Mouse (Mus musculus): ENCODE results near the gene Astn2. TPM values are rescaled to one million over a fixed set of nuclear protein-coding genes. Genes with fewer than 3 reads are reported as not detected.

The Astn2 gene
- polyA plus RNA-seq, 1 experiment: not detected

GRCm38 (mm10) chr4:66401186-66401681 is 3.2 kb downstream of the Astn2 start:
- Histone ChIP-seq H3K27ac (ENCODE audit: insufficient read depth, low read depth, low read length) (no peak overlapping the region), H3K4me3 (ENCODE audit: insufficient read depth, low read depth, low read length) (peak overlapping the region; percentile 38), H3K4me1 (ENCODE audit: control insufficient read depth, insufficient read depth, low read length) (peaks cover 8% of the 10 kb centered on the region; the same call in 1 of the 2 replicates)
- peak; percentile 70 for TF ChIP-seq CTCF (IDR thresholded peaks at IDR 0.05; ENCODE audit: insufficient read depth, low read depth, low read length)
- no peak for TF ChIP-seq POLR2A (IDR thresholded peaks at IDR 0.05; ENCODE audit: insufficient read depth, low read depth, low read length)
- 13% methylated on average over 8 of the region's 8 CpGs for WGBS

- 76% methylated on average over 4 of the region's 4 CpGs for WGBS
- Histone ChIP-seq H3K27ac (ENCODE audit: insufficient read depth, low read depth, low read length) (no peak overlapping the region), H3K4me3 (ENCODE audit: insufficient read depth, low read depth, low read length) (no peak overlapping the region), H3K4me1 (ENCODE audit: control insufficient read depth, insufficient read depth, low read length) (peaks cover 8% of the 10 kb centered on the region; the same call in 1 of the 2 replicates)
- no peak for TF ChIP-seq CTCF (IDR thresholded peaks at IDR 0.05; ENCODE audit: insufficient read depth, low read depth, low read length)
- TF ChIP-seq POLR2A (IDR thresholded peaks at IDR 0.05; ENCODE audit: insufficient read depth, low read depth, low read length): no peak
These were observed 5.3 kb downstream of the Astn2 start for GRCm38 (mm10) chr4:66399066-66399465.

GRCm38 (mm10) chr4:66397216-66397615 is 7.2 kb downstream of the Astn2 start:
- Histone ChIP-seq H3K4me1 (ENCODE audit: control insufficient read depth, insufficient read depth, low read length) (peaks cover 7% of the 10 kb centered on the region), H3K4me3 (ENCODE audit: insufficient read depth, low read depth, low read length) (no peak overlapping the region), H3K27ac (ENCODE audit: insufficient read depth, low read depth, low read length) (no peak overlapping the region)
- TF ChIP-seq POLR2A (IDR thresholded peaks at IDR 0.05; ENCODE audit: insufficient read depth, low read depth, low read length) (no peak), CTCF (IDR thresholded peaks at IDR 0.05; ENCODE audit: insufficient read depth, low read depth, low read length) (no peak)

- Histone ChIP-seq H3K4me3 (ENCODE audit: insufficient read depth, low read depth, low read length) (no peak overlapping the region), H3K27ac (ENCODE audit: insufficient read depth, low read depth, low read length) (no peak overlapping the region), H3K4me1 (ENCODE audit: control insufficient read depth, insufficient read depth, low read length) (peaks cover 3% of the 10 kb centered on the region)
- no peak for TF ChIP-seq POLR2A (IDR thresholded peaks at IDR 0.05; ENCODE audit: insufficient read depth, low read depth, low read length)
- no peak for TF ChIP-seq CTCF (IDR thresholded peaks at IDR 0.05; ENCODE audit: insufficient read depth, low read depth, low read length)
- WGBS: 49% methylated on average over 4 of the region's 4 CpGs
These were observed 11.1 kb downstream of the Astn2 start for GRCm38 (mm10) chr4:66393294-66393693.

GRCm38 (mm10) chr4:66390480-66390879 is 13.9 kb downstream of the Astn2 start:
- H3K4me3 ChIP-seq (ENCODE audit: insufficient read depth, low read depth, low read length): no peak overlapping the region
- no peak for TF ChIP-seq POLR2A (IDR thresholded peaks at IDR 0.05; ENCODE audit: insufficient read depth, low read depth, low read length)
- no peak for TF ChIP-seq CTCF (IDR thresholded peaks at IDR 0.05; ENCODE audit: insufficient read depth, low read depth, low read length)
- H3K27ac ChIP-seq (ENCODE audit: insufficient read depth, low read depth, low read length): no peak overlapping the region
- 47% methylated on average over 4 of the region's 4 CpGs for WGBS
- H3K4me1 ChIP-seq (ENCODE audit: control insufficient read depth, insufficient read depth, low read length): peaks cover 3% of the 10 kb centered on the region

GRCm38 (mm10) chr4:66378586-66378985 is 25.8 kb downstream of the Astn2 start:
- TF ChIP-seq CTCF (IDR thresholded peaks at IDR 0.05; ENCODE audit: insufficient read depth, low read depth, low read length) (no peak), POLR2A (IDR thresholded peaks at IDR 0.05; ENCODE audit: insufficient read depth, low read depth, low read length) (no peak)
- H3K4me1 ChIP-seq (ENCODE audit: control insufficient read depth, insufficient read depth, low read length): no peaks in the 10 kb centered on the region
- 24% methylated on average over 2 of the region's 2 CpGs for WGBS
- no peak overlapping the region for H3K27ac ChIP-seq (ENCODE audit: insufficient read depth, low read depth, low read length)
- no peak overlapping the region for H3K4me3 ChIP-seq (ENCODE audit: insufficient read depth, low read depth, low read length)

GRCm38 (mm10) chr4:66370557-66371071 is 33.8 kb downstream of the Astn2 start:
- 29% methylated on average over 3 of the region's 3 CpGs for WGBS
- Histone ChIP-seq H3K4me1 (ENCODE audit: control insufficient read depth, insufficient read depth, low read length) (no peaks in the 10 kb centered on the region), H3K27ac (ENCODE audit: insufficient read depth, low read depth, low read length) (no peak overlapping the region), H3K4me3 (ENCODE audit: insufficient read depth, low read depth, low read length) (no peak overlapping the region)
- TF ChIP-seq CTCF (IDR thresholded peaks at IDR 0.05; ENCODE audit: insufficient read depth, low read depth, low read length) (no peak), POLR2A (IDR thresholded peaks at IDR 0.05; ENCODE audit: insufficient read depth, low read depth, low read length) (no peak)

- TF ChIP-seq POLR2A (IDR thresholded peaks at IDR 0.05; ENCODE audit: insufficient read depth, low read depth, low read length) (no peak), CTCF (IDR thresholded peaks at IDR 0.05; ENCODE audit: insufficient read depth, low read depth, low read length) (no peak)
- no peak overlapping the region for H3K4me3 ChIP-seq (ENCODE audit: insufficient read depth, low read depth, low read length)
- whole genome bisulfite sequencing: 79% methylated on average over 1 of the region's 1 CpGs
- H3K27ac ChIP-seq (ENCODE audit: insufficient read depth, low read depth, low read length): no peak overlapping the region
- H3K4me1 ChIP-seq (ENCODE audit: control insufficient read depth, insufficient read depth, low read length): no peaks in the 10 kb centered on the region
These were observed 38.9 kb downstream of the Astn2 start for GRCm38 (mm10) chr4:66365500-66365899.

GRCm38 (mm10) chr4:66344632-66345031 is 59.8 kb downstream of the Astn2 start:
- H3K4me1 ChIP-seq (ENCODE audit: control insufficient read depth, insufficient read depth, low read length): no peaks in the 10 kb centered on the region
- 72% methylated on average over 2 of the region's 2 CpGs for WGBS
- no peak overlapping the region for H3K27ac ChIP-seq (ENCODE audit: insufficient read depth, low read depth, low read length)
- TF ChIP-seq POLR2A (IDR thresholded peaks at IDR 0.05; ENCODE audit: insufficient read depth, low read depth, low read length): no peak
- TF ChIP-seq CTCF (IDR thresholded peaks at IDR 0.05; ENCODE audit: insufficient read depth, low read depth, low read length): no peak
- no peak overlapping the region for H3K4me3 ChIP-seq (ENCODE audit: insufficient read depth, low read depth, low read length)
